Mouse (Mus musculus) kidney, embryonic 16.5 days (tissue): ENCODE results near the gene Hsd3b6. TPM values are rescaled to one million over a fixed set of nuclear protein-coding genes. Genes with fewer than 3 reads are reported as not detected.

Experiments
- polyA plus RNA-seq: library from polyadenylated mRNA; unstranded; fragments of >200 nt; fragmentation: Nextera tagmentation; extraction: Ambion mirVana; gene quantifications from 2 replicates; pipeline ENCODE4 v1.2.1, GENCODE M21; 2015

Gene Hsd3b6
- polyA plus RNA-seq, 1 experiment from 2014 or later = 4.8 TPM

Other genes with a start within 250 kb of the Hsd3b6 start
- 99.5 and 117 TPM in 2 replicates for gene Gm10681, start 225.6 kb downstream of the Hsd3b6 start, polyA plus RNA-seq
- 0.18 TPM in 1 of 2 replicates, not detected in the other for gene Hsd3b5, start 184.2 kb downstream of the Hsd3b6 start, polyA plus RNA-seq
- 0.13 and 0.36 TPM in 2 replicates for gene Hsd3b2, start 89.9 kb downstream of the Hsd3b6 start, polyA plus RNA-seq
- gene Hsd3b3, start 51.3 kb downstream of the Hsd3b6 start, polyA plus RNA-seq = 1.2 and 1.4 TPM in 2 replicates
- gene Hsd3b1, start 45.4 kb upstream of the Hsd3b6 start, polyA plus RNA-seq = 22.8 and 43.8 TPM in 2 replicates
- 46.0 and 52.0 TPM in 2 replicates for gene Hao2, start 78.8 kb upstream of the Hsd3b6 start, polyA plus RNA-seq